Mouse (Mus musculus): ENCODE data around the gene Trpt1.

- TF ChIP-seq POLR2A (IDR thresholded peaks at IDR 0.05; ENCODE audit: low read depth, low read length) (peak; percentile 20; the same call in 1 of the 2 replicates), CTCF (IDR thresholded peaks at IDR 0.05; ENCODE audit: extremely low read depth, insufficient read depth, insufficient read length, insufficient replicate concordance) (no peak)
Observed at GRCm38 (mm10) chr19:7017541-7018457, 21.9 kb downstream of the Trpt1 start.

Measured in spleen, adult 2 months (tissue).